Mouse (Mus musculus) stomach, embryonic 14.5 days (tissue): ENCODE results near the gene Msx1. TPM values are rescaled to one million over a fixed set of nuclear protein-coding genes. Genes with fewer than 3 reads are reported as not detected.

ENCODE experiments used
- ATAC-seq: fragments of 200-750 bp; cut with Nextera tagmentation; 2 replicates; pipeline ENCODE4 v1.8.0; 2017; ENCODE audit warnings: low read depth, moderate TSS enrichment; ENCODE audit not compliant: insufficient number of reproducible peaks, insufficient read depth, low FRiP score
- H3K27ac ChIP-seq: fragments of 300-500 bp; sonication (generic); 2 replicates; pipeline ENCODE4 v1.5.1; 2014; ENCODE audit warnings: mild to moderate bottlenecking, low read length, moderate library complexity, mixed read lengths
- H3K27me3 ChIP-seq: fragments of 300-500 bp; sonication (generic); 2 replicates; pipeline ENCODE4 v1.6.1; 2014; ENCODE audit warnings: low read length, control low read depth, mixed read lengths; ENCODE audit not compliant: control insufficient read depth, insufficient read depth
- H3K36me3 ChIP-seq: fragments of 300-500 bp; sonication (generic); 2 replicates; pipeline ENCODE4 v1.6.1; 2014; ENCODE audit warnings: mild to moderate bottlenecking, control low read depth, low read length, moderate library complexity, mixed read lengths; ENCODE audit not compliant: control insufficient read depth, insufficient read depth
- H3K4me1 ChIP-seq: fragments of 300-500 bp; sonication (generic); 2 replicates; pipeline ENCODE4 v1.6.1; 2014; ENCODE audit warnings: low read length, control low read depth, mixed read lengths; ENCODE audit not compliant: control insufficient read depth, insufficient read depth
- H3K4me2 ChIP-seq: fragments of 300-500 bp; sonication (generic); replicated peaks from 2 replicates; pipeline ENCODE4 v1.6.1; 2014; ENCODE audit warnings: low read depth, low read length, control low read depth
- H3K4me3 ChIP-seq: fragments of 300-500 bp; sonication (generic); 2 replicates; pipeline ENCODE4 v1.5.1; 2014; ENCODE audit warnings: low read depth, low read length, control low read depth
- H3K9ac ChIP-seq: fragments of 300-500 bp; sonication (generic); replicated peaks from 2 replicates; pipeline ENCODE4 v1.6.1; 2014; ENCODE audit warnings: low read depth, mild to moderate bottlenecking, control low read depth, low read length, moderate library complexity, mixed read lengths
- H3K9me3 ChIP-seq: fragments of 300-500 bp; sonication (generic); 2 replicates; pipeline ENCODE4 v1.6.1; 2016; ENCODE audit warnings: low read depth, low read length, control low read depth; ENCODE audit not compliant: control insufficient read depth
- WGBS: fragments of 180-500 bp; shearing (Covaris S2); extraction: QIAGEN DNeasy Blood & Tissue Kit; methylation state at CpG from one replicate; pipeline ENCODE4 v1.1.7; 2014; 5-methylcytosine and 5-hydroxymethylcytosine counted together
- polyA plus RNA-seq: library from polyadenylated mRNA; unstranded; fragments of >200 nt; fragmentation: Nextera tagmentation; extraction: Ambion mirVana; gene quantifications from 2 replicates; pipeline ENCODE4 v1.2.1, GENCODE M21; 2014

Msx1 gene
- polyA plus RNA-seq, result 2.1 and 3.6 TPM in 2 replicates

DNA sequence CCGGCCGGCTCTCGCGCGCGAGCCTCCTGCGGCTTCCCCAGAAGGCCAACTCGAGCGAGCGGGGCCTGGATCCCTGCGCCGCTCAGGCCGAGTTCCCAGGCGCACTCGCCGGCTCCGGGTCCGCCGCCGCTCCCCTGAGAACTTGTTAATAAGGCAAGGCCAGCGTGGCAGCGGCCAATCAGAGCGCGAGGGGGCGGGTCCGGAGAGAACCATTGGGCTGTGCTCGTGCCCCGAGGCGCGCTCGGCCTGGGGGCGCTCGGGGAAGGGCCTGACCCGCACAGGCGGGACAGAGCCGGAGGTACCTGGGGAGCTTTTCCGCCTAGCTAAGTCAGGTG, at the start of gene Msx1:
Gene Msx1 (minus strand): TSS at position 123 of the 335 bp plus-strand sequence.
- under 1% methylated on average over 37 of the region's 37 CpGs for WGBS

GRCm38 (mm10) chr5:37865471-37865870, 41.1 kb upstream of the Msx1 start:
- WGBS, result 53% methylated on average over 6 of the region's 6 CpGs
- H3K4me3 ChIP-seq, result no peak overlapping the region
- no peak for ATAC-seq
- no peaks in the 10 kb centered on the region for H3K36me3 ChIP-seq
- no peak overlapping the region for H3K4me2 ChIP-seq
- no peaks in the 10 kb centered on the region for H3K27me3 ChIP-seq
- no peak overlapping the region for H3K9ac ChIP-seq
- H3K9me3 ChIP-seq, result no peaks in the 10 kb centered on the region
- H3K4me1 ChIP-seq, result 0 out of 2 replicates have a peak, but pooled peaks cover 3% of the 10 kb centered on the region
- H3K27ac ChIP-seq, result no peak overlapping the region

More for the DNA sequence above, at the start of gene Msx1:
- Histone ChIP-seq H3K4me3 (peak within 1 kb of the TSS; percentile 33), H3K4me1 (peaks cover 12% of the 10 kb centered on the region; the same call in 1 of the 2 replicates), H3K4me2 (peak within 1 kb of the TSS; percentile 64), H3K9ac (no peak within 1 kb of the TSS; the same call in 1 of the 2 replicates), H3K36me3 (no peaks in the 10 kb centered on the region), H3K27me3 (peaks cover 56% of the 10 kb centered on the region), H3K27ac (no peak within 1 kb of the TSS), H3K9me3 (no peaks in the 10 kb centered on the region)
- peak; percentile 87 for ATAC-seq

- H3K9me3 ChIP-seq, result no peaks in the 10 kb centered on the region
- H3K4me1 ChIP-seq, result 0 out of 2 replicates have a peak, but pooled peaks cover 3% of the 10 kb centered on the region
- H3K27ac ChIP-seq, result no peak overlapping the region
- 91% methylated on average over 2 of the region's 2 CpGs for WGBS
- no peak overlapping the region for H3K4me3 ChIP-seq
- no peak overlapping the region for H3K4me2 ChIP-seq
- H3K27me3 ChIP-seq, result no peaks in the 10 kb centered on the region
- no peak for ATAC-seq
- no peak overlapping the region for H3K9ac ChIP-seq
- no peaks in the 10 kb centered on the region for H3K36me3 ChIP-seq
These were observed 39.9 kb upstream of the Msx1 start for GRCm38 (mm10) chr5:37864309-37864708.

- H3K27ac ChIP-seq, result no peak overlapping the region
- ATAC-seq, result no peak
- no peaks in the 10 kb centered on the region for H3K36me3 ChIP-seq
- H3K27me3 ChIP-seq, result no peaks in the 10 kb centered on the region
- no peak overlapping the region for H3K9ac ChIP-seq
- no peaks in the 10 kb centered on the region for H3K9me3 ChIP-seq
- H3K4me1 ChIP-seq, result 0 out of 2 replicates have a peak, but pooled peaks cover 3% of the 10 kb centered on the region
- no peak overlapping the region for H3K4me3 ChIP-seq
- WGBS, result 66% methylated on average over 6 of the region's 6 CpGs
- H3K4me2 ChIP-seq, result no peak overlapping the region
These were observed 36.5 kb upstream of the Msx1 start for GRCm38 (mm10) chr5:37860846-37861245.

GRCm38 (mm10) chr5:37860151-37860721, 35.9 kb upstream of the Msx1 start:
- WGBS, result 62% methylated on average over 7 of the region's 7 CpGs
- Histone ChIP-seq H3K9me3 (no peaks in the 10 kb centered on the region), H3K4me1 (0 out of 2 replicates have a peak, but pooled peaks cover 2% of the 10 kb centered on the region), H3K9ac (no peak overlapping the region), H3K4me3 (no peak overlapping the region), H3K27me3 (no peaks in the 10 kb centered on the region), H3K36me3 (no peaks in the 10 kb centered on the region), H3K27ac (no peak overlapping the region), H3K4me2 (no peak overlapping the region)
- no peak for ATAC-seq

DNA sequence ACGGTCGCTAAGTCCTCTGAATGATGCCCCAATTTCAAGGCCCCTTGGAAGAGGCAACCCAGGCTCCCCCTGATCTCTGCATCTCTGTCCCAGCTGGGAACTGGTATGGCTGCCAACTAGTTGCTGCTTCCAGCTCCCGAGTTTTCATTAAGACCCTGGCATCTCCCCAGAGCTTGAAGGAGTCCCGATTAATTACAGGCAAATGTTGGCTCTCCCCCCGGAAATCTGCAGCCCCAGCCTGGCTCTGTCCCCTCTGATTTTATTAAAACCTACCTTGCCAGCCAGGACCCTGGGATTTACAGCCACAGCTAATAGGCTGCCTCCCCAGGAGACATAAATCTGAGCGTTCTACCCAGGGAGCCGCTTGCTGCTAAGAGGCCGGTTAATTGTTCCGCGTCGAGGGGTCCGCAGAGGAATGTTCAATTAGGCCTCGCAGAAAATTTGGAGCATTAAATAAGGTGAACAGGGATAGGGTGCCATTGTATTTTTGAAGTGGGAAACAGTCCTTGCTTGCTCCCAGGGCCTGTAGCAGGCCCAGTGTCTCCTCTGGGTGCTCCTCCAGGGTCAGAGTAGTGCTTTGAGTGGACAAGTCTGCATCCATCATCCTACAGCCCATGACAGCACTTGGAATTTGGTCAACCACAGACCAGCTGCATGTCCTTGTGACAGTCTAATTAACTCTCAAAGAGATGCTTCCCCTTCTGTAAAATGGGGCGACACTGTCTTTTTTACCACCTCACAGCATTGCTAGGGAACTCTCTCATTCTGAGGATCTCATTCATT, 33.6 kb upstream of the Msx1 start:
- H3K4me2 ChIP-seq, result no peak overlapping the region
- H3K4me1 ChIP-seq, result no peaks in the 10 kb centered on the region
- H3K9me3 ChIP-seq, result no peaks in the 10 kb centered on the region
- no peak overlapping the region for H3K9ac ChIP-seq
- H3K36me3 ChIP-seq, result no peaks in the 10 kb centered on the region
- H3K27ac ChIP-seq, result no peak overlapping the region
- no peak overlapping the region for H3K4me3 ChIP-seq
- ATAC-seq, result no peak
- 54% methylated on average over 14 of the region's 14 CpGs for WGBS
- no peaks in the 10 kb centered on the region for H3K27me3 ChIP-seq

- H3K27me3 ChIP-seq, result no peaks in the 10 kb centered on the region
- no peaks in the 10 kb centered on the region for H3K36me3 ChIP-seq
- H3K27ac ChIP-seq, result no peak overlapping the region
- H3K9me3 ChIP-seq, result no peaks in the 10 kb centered on the region
- no peak overlapping the region for H3K4me2 ChIP-seq
- ATAC-seq, result no peak
- no peak overlapping the region for H3K4me3 ChIP-seq
- WGBS, result 46% methylated on average over 5 of the region's 5 CpGs
- H3K9ac ChIP-seq, result no peak overlapping the region
- H3K4me1 ChIP-seq, result no peaks in the 10 kb centered on the region
These were observed 31.7 kb upstream of the Msx1 start for GRCm38 (mm10) chr5:37856057-37856456.

- no peak for ATAC-seq
- H3K4me2 ChIP-seq, result no peak overlapping the region
- H3K9ac ChIP-seq, result no peak overlapping the region
- no peaks in the 10 kb centered on the region for H3K4me1 ChIP-seq
- no peaks in the 10 kb centered on the region for H3K36me3 ChIP-seq
- no peak overlapping the region for H3K4me3 ChIP-seq
- H3K27ac ChIP-seq, result no peak overlapping the region
- no peaks in the 10 kb centered on the region for H3K9me3 ChIP-seq
- WGBS, result 56% methylated on average over 6 of the region's 6 CpGs
- H3K27me3 ChIP-seq, result no peaks in the 10 kb centered on the region
These were observed 29.9 kb upstream of the Msx1 start for GRCm38 (mm10) chr5:37854233-37854632.
